ENCODE assay signal across 8 mouse cellular contexts in the genomic region with DNA sequence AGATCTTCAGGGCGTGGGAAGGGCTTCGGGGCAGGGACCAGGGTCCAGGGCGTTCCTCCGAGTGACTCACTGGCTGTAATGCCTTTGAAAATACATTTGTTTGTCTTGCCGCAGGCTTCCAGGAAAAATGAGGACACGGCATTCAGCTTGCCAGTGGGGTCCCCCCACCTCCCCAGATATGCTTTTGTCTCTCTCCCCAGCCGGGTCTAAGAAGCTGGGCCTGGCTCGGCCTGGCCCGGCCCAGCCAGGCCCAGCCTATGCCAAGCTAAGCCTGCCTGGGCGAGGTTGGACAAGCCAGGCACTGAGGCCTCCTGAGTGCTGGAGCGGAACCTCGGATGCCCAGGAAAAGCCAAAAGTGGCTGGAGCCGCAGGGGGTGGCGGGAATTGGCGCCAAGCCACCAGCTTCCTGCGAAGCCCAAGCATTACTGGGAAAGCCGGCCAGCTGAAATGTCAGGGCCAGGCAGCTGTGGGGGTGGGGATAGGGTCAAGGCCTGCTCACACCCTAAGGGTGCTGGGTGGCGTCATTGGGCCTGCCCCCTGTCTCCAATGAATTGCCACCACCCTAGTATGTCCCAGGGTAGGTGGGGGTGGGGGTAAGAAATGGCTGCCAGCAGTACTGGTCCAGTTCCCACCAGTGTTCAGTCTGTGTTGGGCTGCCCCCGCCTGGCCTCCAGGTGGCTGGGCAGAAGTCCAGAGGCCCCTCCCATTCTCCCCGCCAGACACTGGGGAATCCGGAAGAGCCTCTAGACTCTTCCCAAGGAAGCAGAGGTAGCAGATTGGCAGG.
DNase-seq lines count a peak whose midpoint lies in the region; ATAC-seq and TF ChIP-seq lines count a peak whose summit lies in the region.

No protein-coding gene starts in this region.

- 0 out of 2 replicates have a peak overlapping the region, but pooled peaks have one; percentile 23 for H3K27ac ChIP-seq in limb, embryonic 12.5 days
- no peak overlapping the region for H3K27ac ChIP-seq in limb, embryonic 10.5 days
- H3K27ac ChIP-seq in embryonic fibroblast, embryonic 13.5 days (ENCODE audit: insufficient read depth, low read length): peak overlapping the region; percentile 90
- H3K27ac ChIP-seq in liver, adult 2 months (replicated peaks; ENCODE audit: insufficient read depth, low read depth, low read length): peak overlapping the region; percentile 80
- peak overlapping the region; percentile 78 for H3K27ac ChIP-seq in neural tube, embryonic 15.5 days (replicated peaks)

- H3K27me3 ChIP-seq in limb, embryonic 12.5 days: no peaks in the 10 kb centered on the region
- H3K27me3 ChIP-seq in limb, embryonic 10.5 days (ENCODE audit: low read depth, poor library complexity, severe bottlenecking): no peaks in the 10 kb centered on the region
- no peaks in the 10 kb centered on the region for H3K27me3 ChIP-seq in liver, adult 2 months (ENCODE audit: control insufficient read depth, insufficient read depth, low read length)
- no peaks in the 10 kb centered on the region for H3K27me3 ChIP-seq in neural tube, embryonic 15.5 days (replicated peaks)

- H3K4me3 ChIP-seq in limb, embryonic 12.5 days (replicated peaks): no peak overlapping the region
- no peak overlapping the region for H3K4me3 ChIP-seq in limb, embryonic 10.5 days
- H3K4me3 ChIP-seq in embryonic fibroblast, embryonic 13.5 days (ENCODE audit: insufficient read depth, low read length): no peak overlapping the region
- peak overlapping the region; percentile 7; the same call in 1 of the 2 replicates for H3K4me3 ChIP-seq in liver, adult 2 months (ENCODE audit: insufficient read depth, low read depth, low read length)
- no peak overlapping the region for H3K4me3 ChIP-seq in neural tube, embryonic 15.5 days (replicated peaks)

- H3K79me2 ChIP-seq in liver, adult 2 months (ENCODE audit: control insufficient read depth, insufficient read depth, low read length): peaks cover 7% of the 10 kb centered on the region

- no peak overlapping the region for H3K4me2 ChIP-seq in limb, embryonic 12.5 days
- no peak overlapping the region for H3K4me2 ChIP-seq in neural tube, embryonic 15.5 days

- no peak for DNase-seq in limb, embryonic 10.5 days (ENCODE audit: low spot score)
- DNase-seq in heart, adult 8-10 months (ENCODE audit: low spot score): peak; percentile 85
- peak; percentile 96 to 97 for DNase-seq in kidney, adult 8-10 months
- DNase-seq in liver, adult 2 months (ENCODE audit: extremely low read depth, low read depth, low spot score): peak; percentile 87

- peaks cover 100% of the 10 kb centered on the region for H3K36me3 ChIP-seq in limb, embryonic 12.5 days
- peaks cover 100% of the 10 kb centered on the region for H3K36me3 ChIP-seq in limb, embryonic 10.5 days
- no peaks in the 10 kb centered on the region for H3K36me3 ChIP-seq in liver, adult 2 months (ENCODE audit: control insufficient read depth, insufficient read depth, low read length)
- H3K36me3 ChIP-seq in neural tube, embryonic 15.5 days: peaks cover 74% of the 10 kb centered on the region

- H3K4me1 ChIP-seq in limb, embryonic 12.5 days (replicated peaks): peaks cover 7% of the 10 kb centered on the region
- H3K4me1 ChIP-seq in limb, embryonic 10.5 days: peaks cover 12% of the 10 kb centered on the region
- H3K4me1 ChIP-seq in embryonic fibroblast, embryonic 13.5 days (ENCODE audit: control insufficient read depth, insufficient read depth, low read length): peaks cover 7% of the 10 kb centered on the region
- peaks cover 15% of the 10 kb centered on the region; the same call in 1 of the 2 replicates for H3K4me1 ChIP-seq in liver, adult 2 months (ENCODE audit: control insufficient read depth, insufficient read depth, low read length)
- H3K4me1 ChIP-seq in neural tube, embryonic 15.5 days: peaks cover 35% of the 10 kb centered on the region

- no peak; the same call in 1 of the 2 replicates for ATAC-seq in limb, embryonic 12.5 days (ENCODE audit: insufficient number of reproducible peaks, insufficient read depth, low FRiP score, low TSS enrichment, low read depth)
- peak; percentile 54 for ATAC-seq in neural tube, embryonic 15.5 days (ENCODE audit: low FRiP score)
- no peak for ATAC-seq in megakaryocyte progenitor cell, adult 5-6 weeks (replicated peaks; ENCODE audit: poor library complexity)

- no peak overlapping the region for H3K9ac ChIP-seq in limb, embryonic 12.5 days (replicated peaks)
- peak overlapping the region; percentile 18; the same call in 1 of the 2 replicates for H3K9ac ChIP-seq in liver, adult 2 months (ENCODE audit: low read depth, low read length)
- H3K9ac ChIP-seq in neural tube, embryonic 15.5 days (replicated peaks): no peak overlapping the region

- TF ChIP-seq POLR2A in embryonic fibroblast, embryonic 13.5 days (IDR thresholded peaks at IDR 0.05; ENCODE audit: low read depth, low read length): no peak
- no peak for TF ChIP-seq POLR2A in liver, adult 2 months (IDR thresholded peaks at IDR 0.05; ENCODE audit: extremely low read depth, insufficient read depth, low read length)

- TF ChIP-seq CTCF in embryonic fibroblast, embryonic 13.5 days (IDR thresholded peaks at IDR 0.05; ENCODE audit: borderline replicate concordance, insufficient read depth, low read length): no peak
- peak; percentile 45 for TF ChIP-seq CTCF in liver, adult 2 months (IDR thresholded peaks at IDR 0.05; ENCODE audit: low read depth, low read length)

- H3K9me3 ChIP-seq in limb, embryonic 12.5 days: no peaks in the 10 kb centered on the region
- H3K9me3 ChIP-seq in limb, embryonic 10.5 days (replicated peaks): no peaks in the 10 kb centered on the region
- no peaks in the 10 kb centered on the region for H3K9me3 ChIP-seq in neural tube, embryonic 15.5 days (replicated peaks)

- WGBS in limb, embryonic 12.5 days: 85% methylated on average over 21 of the region's 21 CpGs
- WGBS in limb, embryonic 10.5 days: 86% methylated on average over 21 of the region's 21 CpGs
- WGBS in liver, adult 2 months: 8% methylated on average over 21 of the region's 21 CpGs
- WGBS in neural tube, embryonic 15.5 days: 42% methylated on average over 21 of the region's 21 CpGs
